Mouse (Mus musculus) layer of hippocampus, adult 9-11 months (tissue): ENCODE measurements at regions not wholly inside any gene's neighbourhood (a gene's known extent, or its start where the extent isn't known, plus 50 kb on each side); places are given as distances from the start of the nearest gene placed in this dataset.
A peak's percentile ranks its signal among the peaks of the same experiment; 100 is the strongest.

ENCODE experiments used
- DNase-seq: peaks from one replicate; pipeline ENCODE4 v3.0.0; 2022

DNA sequence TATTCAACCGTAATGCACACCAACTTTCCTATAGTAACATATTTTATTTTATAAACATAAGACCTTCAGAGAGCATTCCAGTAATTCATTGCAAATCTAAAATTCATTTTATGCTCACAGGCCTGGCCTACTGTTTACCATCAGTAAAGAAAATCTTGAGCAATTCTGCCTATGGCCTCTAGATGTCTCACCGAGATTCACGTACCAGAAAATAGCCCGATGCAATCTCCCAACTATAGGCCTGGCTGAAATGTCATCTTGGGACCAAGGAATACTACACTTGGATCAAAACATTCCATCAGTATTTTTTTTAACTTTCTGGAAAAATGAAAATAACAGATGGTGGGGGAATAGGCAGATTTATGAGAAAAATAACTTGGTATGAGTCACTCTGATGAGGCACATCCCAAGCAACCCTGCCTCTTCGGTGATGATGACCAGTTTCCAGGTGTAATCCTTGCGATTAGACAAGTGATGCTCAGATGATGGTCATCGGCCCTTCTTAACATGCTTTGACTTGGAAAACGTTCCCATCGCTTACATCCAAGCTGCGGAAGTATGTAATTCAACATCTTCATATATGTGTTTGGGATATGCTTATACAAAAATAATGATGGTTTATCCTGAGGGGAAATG is 439.9 kb downstream of the Nyap2 start:
- peak; percentile 8 for DNase-seq

DNA sequence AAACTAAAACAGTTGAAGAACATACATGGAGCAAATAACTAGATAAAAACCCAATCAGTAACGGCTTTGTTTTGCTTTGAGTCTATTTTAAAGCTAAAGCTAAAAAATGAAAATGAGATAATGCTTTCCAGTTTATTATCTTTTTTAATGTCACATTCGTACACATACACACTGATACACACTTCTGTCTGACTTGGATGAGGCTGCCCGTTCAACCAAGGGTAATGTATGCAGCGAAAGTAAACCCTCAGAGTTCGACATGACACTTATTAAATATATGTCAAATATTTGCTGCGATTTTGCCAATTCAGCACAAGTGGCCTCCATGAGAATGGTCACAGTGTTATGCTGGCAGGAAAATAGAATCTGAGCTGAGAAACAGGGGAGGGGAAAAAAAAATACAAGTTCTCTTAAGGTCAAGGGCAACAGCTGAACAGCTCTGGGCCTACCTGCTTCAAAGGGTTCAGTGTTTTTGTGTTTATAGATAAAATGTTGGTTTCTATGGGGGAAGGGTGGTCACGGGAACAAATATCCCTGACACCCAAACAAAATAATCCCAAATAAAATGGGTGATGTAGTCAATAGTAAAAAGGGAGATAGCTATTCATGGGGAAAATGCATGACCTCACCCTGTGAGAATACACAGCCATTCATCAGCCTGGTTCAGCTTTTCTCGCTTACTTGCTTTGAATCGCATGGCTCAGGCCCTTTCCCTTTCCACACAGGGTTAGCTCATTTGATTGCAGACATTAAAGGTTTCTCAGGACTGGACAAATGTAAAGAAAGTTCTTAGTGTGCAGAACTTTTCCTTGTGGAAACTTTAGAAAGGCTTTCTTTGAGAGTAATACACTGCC is 443.9 kb downstream of the Nyap2 start:
- DNase-seq, result no peak

DNA sequence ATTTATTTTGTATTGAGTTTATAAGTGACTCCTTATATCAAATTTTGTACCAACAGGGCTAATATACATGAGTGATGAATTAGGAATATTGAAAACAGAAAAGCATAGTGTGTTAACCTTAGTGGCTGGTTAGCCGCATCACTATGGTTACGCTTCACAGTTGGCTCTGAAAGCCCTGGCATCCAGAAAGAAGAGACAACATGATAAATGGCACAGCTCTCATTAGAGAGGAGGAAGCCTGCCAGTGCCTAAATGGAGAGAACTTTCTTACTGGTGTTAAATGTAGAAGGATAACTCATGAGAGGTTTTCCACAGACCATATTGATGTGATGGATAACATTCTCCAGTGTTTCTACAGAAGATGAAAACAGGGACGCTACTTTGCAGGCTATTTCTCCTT is 446.2 kb downstream of the Nyap2 start:
- peak; percentile 52 for DNase-seq

GRCm38 (mm10) chr1:81525821-81526220 is 449.1 kb downstream of the Nyap2 start:
- no peak for DNase-seq

DNA sequence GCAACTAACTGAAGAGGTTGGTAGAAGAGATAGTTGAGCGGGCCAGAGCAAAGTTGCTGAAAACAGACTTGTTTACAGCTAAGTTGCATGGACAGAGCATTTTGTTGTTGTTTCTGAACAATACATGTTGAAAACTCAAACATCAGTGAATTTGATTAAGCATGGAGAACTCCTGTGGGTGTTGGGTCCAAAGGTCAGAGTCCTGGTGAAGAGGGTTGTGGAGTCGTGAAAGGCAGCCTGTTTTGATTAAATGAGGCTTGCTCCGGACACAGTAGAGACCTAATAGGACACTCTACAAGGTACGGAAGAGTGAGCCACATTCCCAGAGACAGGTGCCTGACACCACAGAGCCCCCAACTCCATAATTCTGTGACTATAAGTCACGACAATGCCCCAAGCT is 461.1 kb downstream of the Nyap2 start:
- no peak for DNase-seq

DNA sequence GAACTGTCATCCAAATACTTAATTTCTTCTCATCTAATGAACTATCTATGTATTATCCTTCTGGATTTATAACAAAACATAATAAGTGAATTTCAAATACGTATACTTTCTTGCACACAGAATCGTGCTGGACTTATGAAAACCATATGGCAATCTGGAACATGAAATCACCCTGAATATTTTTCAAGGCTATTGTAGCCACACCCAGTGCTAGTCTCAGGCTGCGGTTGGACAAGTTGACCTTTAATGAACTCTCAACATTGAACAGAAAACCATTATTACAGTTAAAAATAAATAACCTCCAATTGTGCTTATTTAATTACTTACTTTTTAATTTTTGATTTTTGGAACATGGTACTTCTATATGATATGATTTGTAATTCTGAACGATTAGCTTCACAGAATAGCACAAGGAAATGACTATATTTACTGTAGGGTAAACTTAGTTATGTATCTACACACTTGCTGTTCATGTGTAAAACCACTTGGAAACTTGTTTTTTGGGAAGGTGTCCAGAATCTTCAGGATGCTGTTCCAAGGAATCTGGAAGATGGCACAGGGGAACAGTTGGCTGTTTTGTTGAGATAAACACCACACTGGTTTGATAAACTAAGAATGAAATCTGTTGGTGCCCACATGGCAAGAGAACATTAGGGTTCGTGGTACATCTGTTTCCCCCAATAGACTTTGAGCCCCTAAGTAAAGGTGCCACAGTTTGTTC is 463.0 kb downstream of the Nyap2 start:
- DNase-seq, result no peak

GRCm38 (mm10) chr1:81548906-81549305 is 472.2 kb downstream of the Nyap2 start:
- no peak for DNase-seq

- no peak for DNase-seq
Observed at GRCm38 (mm10) chr1:81549706-81550105, 473.0 kb downstream of the Nyap2 start.

DNA sequence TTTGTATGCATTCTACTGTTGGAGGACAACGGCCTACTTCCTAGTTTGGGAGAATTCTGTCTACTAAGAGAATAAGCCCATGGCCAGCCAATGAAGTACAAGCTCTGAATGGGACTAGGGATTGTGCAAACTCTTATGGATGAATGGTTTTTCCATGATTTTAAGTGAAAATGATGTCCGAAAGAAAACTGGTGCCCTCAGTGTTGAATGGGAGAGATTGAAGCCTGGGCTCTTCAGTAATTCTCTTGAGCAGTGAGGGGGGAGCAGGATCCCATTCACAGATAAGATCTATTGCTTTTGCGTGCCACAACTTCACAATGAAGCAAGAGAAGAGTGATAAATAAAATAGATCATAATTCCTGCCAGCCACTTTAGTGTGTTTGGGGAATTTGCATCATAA is 476.0 kb downstream of the Nyap2 start:
- no peak for DNase-seq

DNA sequence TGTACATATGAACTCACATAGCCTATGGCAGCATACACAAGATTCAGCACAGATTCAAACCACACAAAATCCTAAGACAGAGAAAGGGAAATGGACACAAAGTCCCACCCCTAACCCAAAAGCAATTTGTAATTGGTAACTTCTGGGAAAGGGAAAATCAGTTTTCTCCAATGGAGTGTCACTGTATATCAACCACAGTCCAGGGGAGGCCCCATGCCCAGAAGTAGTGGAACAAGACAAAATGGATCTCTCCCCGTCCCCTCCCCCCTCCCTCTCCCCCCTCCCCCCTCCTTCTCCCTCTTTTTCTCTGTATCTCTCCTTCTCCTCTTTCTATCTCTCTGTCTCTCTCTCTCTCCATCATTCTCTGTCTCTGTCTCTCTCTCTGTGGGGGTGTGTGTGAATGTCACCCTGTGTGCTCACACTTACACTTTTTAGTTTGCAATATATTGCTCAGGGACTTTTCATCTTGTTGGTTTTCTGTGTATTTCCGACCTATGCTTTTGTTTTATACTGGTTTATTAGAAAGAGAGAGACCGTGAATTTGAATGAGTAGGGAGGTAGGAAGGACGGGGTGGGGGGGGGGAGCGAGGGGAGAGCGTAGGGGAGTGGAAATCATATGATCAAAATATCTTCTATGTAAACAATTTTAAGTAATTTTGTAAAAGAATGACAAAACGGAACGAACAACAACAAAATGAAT is 500.4 kb downstream of the Nyap2 start:
- DNase-seq, result no peak

- no peak for DNase-seq
Observed at GRCm38 (mm10) chr1:81577665-81578201, 501.0 kb downstream of the Nyap2 start.

- DNase-seq, result no peak
Observed at GRCm38 (mm10) chr1:81581208-81581607, 504.5 kb downstream of the Nyap2 start.

- no peak for DNase-seq
Observed at GRCm38 (mm10) chr1:81587780-81588307, 511.1 kb downstream of the Nyap2 start.

DNA sequence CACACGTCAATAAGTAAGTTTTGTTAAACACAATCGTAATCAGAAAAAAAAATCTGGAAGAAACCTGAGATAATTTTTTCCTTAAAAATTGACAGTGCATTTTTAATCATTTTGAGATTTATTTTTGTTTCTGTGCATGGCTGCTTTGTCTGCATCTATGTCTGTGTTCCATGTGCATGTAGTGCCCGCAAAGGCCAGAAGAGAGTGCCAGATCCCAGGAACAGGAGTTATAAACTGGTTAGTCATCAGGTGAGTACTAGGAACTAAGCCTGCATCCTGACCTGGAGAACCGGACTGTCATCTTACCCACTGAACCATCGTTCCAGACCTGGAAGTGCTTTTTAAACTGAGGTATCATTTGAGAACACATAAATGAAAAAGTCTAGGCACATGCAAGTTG is 514.9 kb downstream of the Nyap2 start:
- DNase-seq, result no peak

DNA sequence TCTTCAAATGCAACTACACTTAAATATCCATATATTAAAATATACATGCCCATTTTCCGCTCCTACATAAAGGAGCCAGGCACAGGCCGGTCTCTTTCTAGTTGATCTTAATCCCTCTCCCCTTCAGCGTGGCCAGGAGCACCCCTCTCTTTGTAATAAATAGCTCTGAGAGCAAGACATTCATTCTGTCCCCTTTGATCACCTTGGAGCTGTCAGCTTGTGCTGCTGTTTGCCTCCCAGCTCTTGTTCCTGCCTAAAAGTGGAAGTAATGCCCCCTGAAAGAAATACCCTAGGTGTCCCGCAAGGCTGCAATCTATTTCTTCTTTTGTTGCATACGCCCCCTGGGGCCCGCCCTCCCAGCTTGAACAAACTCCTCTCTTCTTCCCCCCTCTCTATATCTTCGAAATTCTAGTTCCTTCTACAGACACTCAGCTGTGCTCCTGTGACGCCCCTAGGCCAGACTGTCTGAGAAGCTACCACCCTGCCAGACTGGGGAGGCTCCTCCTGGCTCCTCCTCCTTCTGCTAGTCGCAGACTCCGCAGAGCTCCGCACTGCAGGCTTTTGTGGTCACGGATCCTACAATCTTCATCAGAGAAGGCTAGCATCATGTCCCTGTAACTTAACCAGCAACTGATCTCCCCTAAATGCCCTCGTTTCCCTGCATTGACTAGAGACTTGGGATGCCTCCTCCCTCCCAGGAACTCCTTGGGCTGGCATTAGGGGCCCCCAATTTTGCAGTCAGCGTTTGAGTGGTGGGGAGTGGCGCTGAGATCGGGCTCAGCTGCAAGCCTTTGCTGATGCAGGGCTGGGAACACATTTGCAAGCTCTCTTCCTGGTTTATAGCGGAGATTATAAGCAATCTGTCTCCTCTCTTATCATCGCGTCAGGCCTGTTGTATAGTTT is 516.8 kb downstream of the Nyap2 start:
- peak; percentile 51 for DNase-seq

- DNase-seq, result no peak
Observed at GRCm38 (mm10) chr1:81594183-81594515, 517.4 kb downstream of the Nyap2 start.

DNA sequence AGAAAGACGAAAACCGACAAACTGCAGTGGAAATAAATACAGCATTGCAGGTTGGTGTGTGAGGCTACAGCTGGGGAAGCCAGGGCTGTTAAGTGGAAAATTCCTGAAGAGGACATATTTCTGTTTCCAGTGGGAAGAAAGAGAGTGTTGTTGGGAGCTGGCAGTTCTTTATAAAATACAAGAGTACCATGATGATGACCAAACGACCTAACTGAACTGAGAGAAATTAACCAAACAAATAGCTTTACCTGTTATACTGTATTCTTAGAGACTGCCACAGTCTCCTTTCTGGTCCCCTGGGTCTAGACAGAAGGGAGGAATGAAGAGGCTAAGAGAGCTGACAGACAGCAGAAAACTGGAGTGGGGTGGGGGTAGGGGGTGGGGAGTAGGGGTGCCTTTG is 517.9 kb downstream of the Nyap2 start:
- DNase-seq, result no peak

GRCm38 (mm10) chr1:81608772-81609171 is 532.0 kb downstream of the Nyap2 start:
- DNase-seq, result no peak

- DNase-seq, result no peak
Observed at GRCm38 (mm10) chr1:81618880-81619279, 542.1 kb downstream of the Nyap2 start.

DNA sequence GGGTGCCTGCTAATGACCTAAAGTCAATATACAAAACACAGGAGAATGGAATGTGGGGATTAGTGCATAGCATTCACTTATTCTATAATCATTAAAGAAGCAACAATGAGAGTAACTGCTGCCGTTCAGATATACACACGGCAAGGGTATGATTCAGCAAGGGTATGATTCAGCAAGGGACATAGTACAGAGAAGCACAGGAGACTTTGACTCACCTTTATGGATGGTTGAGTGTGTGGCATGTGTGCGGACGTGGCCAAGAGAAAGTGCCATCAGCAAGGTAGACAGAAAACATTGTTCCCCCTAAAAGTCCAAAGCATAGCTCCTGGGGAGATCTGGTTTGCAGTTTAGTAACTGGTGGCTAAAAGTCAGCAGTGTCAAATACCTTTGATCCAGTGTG is 547.4 kb downstream of the Nyap2 start:
- no peak for DNase-seq

DNA sequence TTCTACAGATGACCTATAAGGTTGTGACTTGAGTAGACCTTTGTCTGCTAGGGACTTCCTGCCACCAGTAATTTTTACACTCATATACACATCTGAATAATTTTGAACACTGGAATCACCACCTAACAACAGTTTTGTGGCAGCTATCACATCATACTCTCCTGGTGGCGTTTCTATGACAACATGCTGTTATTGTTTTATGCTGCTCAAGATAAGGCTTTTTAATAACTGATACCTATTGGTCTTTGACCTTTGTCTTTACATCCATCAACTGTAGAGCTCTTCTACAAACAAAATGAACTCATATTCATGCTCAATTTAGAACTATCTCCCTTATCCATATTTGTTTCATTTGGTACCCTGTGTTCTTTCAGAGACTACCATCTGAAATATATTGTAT is 556.0 kb downstream of the Nyap2 start:
- no peak for DNase-seq

DNA sequence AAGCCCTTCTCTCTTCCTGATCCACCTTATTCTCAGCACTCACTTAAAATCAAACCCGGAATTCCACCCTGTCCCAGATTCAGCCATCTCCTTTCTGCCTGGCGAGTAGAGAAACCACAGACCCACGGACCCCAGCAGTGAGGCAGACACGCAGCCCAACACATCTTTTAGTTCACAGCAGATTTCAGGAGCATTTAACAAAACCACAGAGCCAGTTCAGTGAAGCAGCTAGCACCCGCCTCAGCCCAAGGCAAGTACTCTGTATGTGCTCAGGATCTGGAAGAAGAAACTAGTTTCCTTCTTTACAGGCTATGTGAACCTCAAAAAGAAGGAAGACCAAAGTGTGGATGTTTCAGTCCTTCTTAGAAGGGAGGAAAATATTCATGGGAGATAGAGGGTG is 560.6 kb downstream of the Nyap2 start:
- DNase-seq, result no peak
